Mouse (Mus musculus): ENCODE measurements around the gene Ins1.

Gene Ins1

GRCm38 (mm10) chr19:52263997-52264396, at the start of gene Ins1:
TSS of gene Ins1 (plus strand) at chr19:52264297.
- no peak for DNase-seq (ENCODE audit: low spot score in 2 of 2)

All from spleen, postnatal 14 days (tissue).